ENCODE assay signal across 29 mouse cellular contexts in genomic region chr6:98629646-98630045, GRCm38 (mm10).
DNase-seq lines count a peak whose midpoint lies in the region; ATAC-seq and TF ChIP-seq lines count a peak whose summit lies in the region.
"Had no signal": no experiment of that assay in that cellular context is flagged by ENCODE, and none has a peak within 500 bp of the region (broad histone marks: within the 10 kb centered on the region; RNA-seq: fewer than 3 reads in every experiment).

No protein-coding gene starts in this region.

- no peak for TF ChIP-seq EP300 in lung, postnatal 0 days (IDR thresholded peaks at IDR 0.05)

- TF ChIP-seq CTCF in lung, postnatal 0 days (IDR thresholded peaks at IDR 0.05): no peak

- WGBS in lung, postnatal 0 days: 44% methylated on average over 4 of the region's 4 CpGs

- H3K27ac ChIP-seq in lung, postnatal 0 days (ENCODE audit: low read length): no peak overlapping the region
- H3K27ac ChIP-seq: embryonic facial prominence, embryonic 10.5 days; embryonic facial prominence, embryonic 15.5 days; forebrain, embryonic 13.5 days; hindbrain, embryonic 13.5 days; left cerebral cortex, adult 2 months; limb, embryonic 12.5 days; liver, embryonic 15.5 days; midbrain, embryonic 12.5 days; neural tube, embryonic 13.5 days had no signal

- no peak overlapping the region for H3K4me3 ChIP-seq in lung, postnatal 0 days (ENCODE audit: low read depth, low read length)
- H3K4me3 ChIP-seq: embryonic facial prominence, embryonic 10.5 days; embryonic facial prominence, embryonic 15.5 days; forebrain, embryonic 13.5 days; hindbrain, embryonic 13.5 days; left cerebral cortex, adult 2 months; limb, embryonic 12.5 days; liver, embryonic 15.5 days; megakaryocyte, embryonic 14.5 days; midbrain, embryonic 12.5 days; myocyte; neural tube, embryonic 13.5 days had no signal

- H3K4me1 ChIP-seq in lung, postnatal 0 days (ENCODE audit: insufficient read depth, low read depth, low read length): no peaks in the 10 kb centered on the region
- H3K4me1 ChIP-seq: liver, embryonic 15.5 days had no signal

- H3K9ac ChIP-seq in lung, postnatal 0 days (replicated peaks; ENCODE audit: low read depth): no peak overlapping the region
- H3K9ac ChIP-seq: embryonic facial prominence, embryonic 15.5 days; forebrain, embryonic 13.5 days; hindbrain, embryonic 13.5 days; limb, embryonic 12.5 days; liver, embryonic 15.5 days; lung, embryonic 14.5 days; midbrain, embryonic 12.5 days; neural tube, embryonic 13.5 days had no signal

- H3K36me3 ChIP-seq in lung, postnatal 0 days (ENCODE audit: insufficient read depth, low read length): no peaks in the 10 kb centered on the region
- H3K36me3 ChIP-seq: embryonic facial prominence, embryonic 10.5 days; embryonic facial prominence, embryonic 15.5 days; G1E; hindbrain, embryonic 13.5 days; limb, embryonic 12.5 days; liver, embryonic 15.5 days; midbrain, embryonic 12.5 days; neural tube, embryonic 13.5 days had no signal

- no peak overlapping the region for H3K4me2 ChIP-seq in lung, postnatal 0 days (replicated peaks; ENCODE audit: low read depth, low read length)
- H3K4me2 ChIP-seq: embryonic facial prominence, embryonic 15.5 days; forebrain, embryonic 13.5 days; heart, embryonic 11.5 days; hindbrain, embryonic 13.5 days; limb, embryonic 12.5 days; liver, embryonic 15.5 days; lung, embryonic 14.5 days; midbrain, embryonic 12.5 days; neural tube, embryonic 13.5 days had no signal

- no peaks in the 10 kb centered on the region for H3K9me3 ChIP-seq in lung, postnatal 0 days (ENCODE audit: low read length)
- H3K9me3 ChIP-seq: embryonic facial prominence, embryonic 10.5 days; embryonic facial prominence, embryonic 15.5 days; forebrain, embryonic 13.5 days; hindbrain, embryonic 13.5 days; limb, embryonic 12.5 days; liver, embryonic 15.5 days; megakaryocyte, embryonic 14.5 days; midbrain, embryonic 12.5 days; neural tube, embryonic 13.5 days had no signal

- ATAC-seq in lung, postnatal 0 days: no peak
- peak; percentile 83 for ATAC-seq in activated CD4-positive, CD25-positive, alpha-beta regulatory T cell, adult 4 months
- ATAC-seq: forebrain, embryonic 13.5 days; intestine, postnatal 0 days had no signal

- peak; percentile 11 for DNase-seq in lung, postnatal 0 days (ENCODE audit: low spot score)
- no peak for DNase-seq in lung, postnatal 36 days
- DNase-seq in CD4-positive helper T cell, adult 2 months (ENCODE audit: low read depth, low spot score): peak; percentile 9
- DNase-seq in thymus, postnatal 4 days: peak; percentile 20
- DNase-seq in adrenal gland, adult 8-10 months: no peak
- DNase-seq in gastrocnemius, postnatal 25 days: no peak
- DNase-seq: adrenal gland, postnatal 36 days; cerebellum, adult 18-20 months; cerebellum, postnatal 10 days; gastrocnemius, postnatal 10 days; heart, postnatal 36 days; kidney, postnatal 14 days; lung, embryonic 14.5 days; right cerebral cortex, postnatal 14 days had no signal

- no peaks in the 10 kb centered on the region for H3K27me3 ChIP-seq in lung, postnatal 0 days (replicated peaks; ENCODE audit: insufficient read depth, low read length)
- H3K27me3 ChIP-seq: embryonic facial prominence, embryonic 15.5 days; forebrain, embryonic 13.5 days; hindbrain, embryonic 13.5 days; limb, embryonic 12.5 days; liver, embryonic 15.5 days; megakaryocyte, embryonic 14.5 days; midbrain, embryonic 12.5 days; neural tube, embryonic 13.5 days had no signal

Comparison
In these comparisons a context has a peak if more than half of its experiments do, and no peak if none do; other contexts are left out.
1. DNase-seq: peak in lung, postnatal 0 days (single experiment), CD4-positive helper T cell, adult 2 months (single experiment) and thymus, postnatal 4 days (single experiment); none in lung, postnatal 36 days (single experiment), adrenal gland, adult 8-10 months (single experiment) and gastrocnemius, postnatal 25 days (single experiment).